Mouse (Mus musculus) kidney, adult 2 months (tissue): ENCODE measurements around the gene Sacm1l.

Source experiments
- CTCF ChIP-seq: fragments of 200-500 bp; conservative IDR thresholded peaks from 2 replicates; pipeline ENCODE4 v1.5.1; 2011; ENCODE audit warnings: low read depth, mild to moderate bottlenecking, control low read depth, low read length, moderate library complexity, mixed read lengths; ENCODE audit not compliant: insufficient read depth, insufficient read length
- POLR2A ChIP-seq: fragments of 200-500 bp; IDR thresholded peaks from one replicate; pipeline ENCODE4 v1.6.1; 2011; ENCODE audit warnings: low read depth, low read length, control low read depth

DNA sequence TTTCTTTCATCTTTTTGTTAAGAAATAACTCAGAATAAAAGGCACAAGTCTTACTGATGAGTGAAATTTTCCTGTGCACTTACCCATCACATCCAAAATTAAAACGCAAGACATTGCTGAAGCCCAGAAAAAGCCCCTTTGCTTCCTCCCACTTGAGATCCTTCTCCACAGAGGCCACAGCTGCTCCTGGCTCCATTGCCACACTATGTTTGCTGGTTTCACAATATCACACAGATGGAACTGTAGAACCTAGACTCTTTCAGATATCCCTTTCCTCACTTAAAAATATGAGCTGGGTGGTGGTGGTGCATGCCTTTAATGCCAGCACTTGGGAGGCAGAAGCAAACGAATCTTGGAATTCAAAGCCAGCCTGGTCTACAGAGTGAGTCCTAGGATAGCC lies 17.1 kb upstream of the Sacm1l start:
- TF ChIP-seq POLR2A (no peak), CTCF (no peak)
